Mouse (Mus musculus) stomach, postnatal 0 days (tissue): ENCODE data around the gene Rnf212b. TPM values are rescaled to one million over a fixed set of nuclear protein-coding genes. Genes with fewer than 3 reads are reported as not detected.

Experiments used
- ATAC-seq: fragments of 200-750 bp; cut with Nextera tagmentation; 2 replicates; pipeline ENCODE4 v1.8.0; 2017; ENCODE audit not compliant: low FRiP score, low TSS enrichment
- DNase-seq: peaks from one replicate; pipeline ENCODE4 v3.0.0-alpha.2; 2016; ENCODE audit warnings: low spot score
- H3K27ac ChIP-seq: fragments of 300-500 bp; sonication (generic); replicated peaks from 2 replicates; pipeline ENCODE4 v1.5.1; 2014; ENCODE audit warnings: mild to moderate bottlenecking, control low read depth
- H3K27me3 ChIP-seq: fragments of 300-500 bp; sonication (generic); 2 replicates; pipeline ENCODE4 v1.6.1; 2014; ENCODE audit warnings: low read length; ENCODE audit not compliant: control insufficient read depth, insufficient read depth
- H3K36me3 ChIP-seq: fragments of 300-500 bp; sonication (generic); 2 replicates; pipeline ENCODE4 v1.6.1; 2014; ENCODE audit warnings: low read length, mixed read lengths; ENCODE audit not compliant: control insufficient read depth, insufficient read depth
- H3K4me1 ChIP-seq: fragments of 300-500 bp; sonication (generic); replicated peaks from 2 replicates; pipeline ENCODE4 v1.6.1; 2014; ENCODE audit warnings: antibody characterized with exemption; ENCODE audit not compliant: control insufficient read depth, insufficient read depth
- H3K4me2 ChIP-seq: fragments of 300-500 bp; sonication (generic); replicated peaks from 2 replicates; pipeline ENCODE4 v1.6.1; 2014; ENCODE audit warnings: low read depth, mild to moderate bottlenecking, control low read depth, moderate library complexity
- H3K4me3 ChIP-seq: fragments of 300-500 bp; sonication (generic); 2 replicates; pipeline ENCODE4 v1.5.1; 2014; ENCODE audit warnings: low read depth, low read length, control low read depth
- H3K9ac ChIP-seq: fragments of 300-500 bp; sonication (generic); 2 replicates; pipeline ENCODE4 v1.6.1; 2014; ENCODE audit warnings: mild to moderate bottlenecking, low read length, control low read depth, mixed read lengths
- H3K9me3 ChIP-seq: fragments of 300-500 bp; sonication (generic); 2 replicates; pipeline ENCODE4 v1.6.1; 2016; ENCODE audit warnings: low read length; ENCODE audit not compliant: control insufficient read depth
- CTCF ChIP-seq: IDR thresholded peaks from 2 replicates; pipeline ENCODE4 v1.5.1; 2016; ENCODE audit warnings: antibody characterized with exemption, low read depth, mild to moderate bottlenecking, moderate library complexity
- EP300 ChIP-seq: optimal IDR thresholded peaks from 2 replicates; pipeline ENCODE3; 2016; ENCODE audit warnings: antibody characterized with exemption
- WGBS: fragments of 180-500 bp; shearing (Covaris S2); extraction: QIAGEN DNeasy Blood & Tissue Kit; methylation state at CpG from one replicate; pipeline ENCODE4 v1.1.7; 2014; 5-methylcytosine and 5-hydroxymethylcytosine counted together
- polyA plus RNA-seq: library from polyadenylated mRNA; unstranded; fragments of >200 nt; fragmentation: Nextera tagmentation; extraction: Ambion mirVana; gene quantifications from 2 replicates; pipeline ENCODE4 v1.2.1, GENCODE M21; 2015

Gene Rnf212b
- polyA plus RNA-seq, 1 experiment from 2014 or later, result not detected

DNA sequence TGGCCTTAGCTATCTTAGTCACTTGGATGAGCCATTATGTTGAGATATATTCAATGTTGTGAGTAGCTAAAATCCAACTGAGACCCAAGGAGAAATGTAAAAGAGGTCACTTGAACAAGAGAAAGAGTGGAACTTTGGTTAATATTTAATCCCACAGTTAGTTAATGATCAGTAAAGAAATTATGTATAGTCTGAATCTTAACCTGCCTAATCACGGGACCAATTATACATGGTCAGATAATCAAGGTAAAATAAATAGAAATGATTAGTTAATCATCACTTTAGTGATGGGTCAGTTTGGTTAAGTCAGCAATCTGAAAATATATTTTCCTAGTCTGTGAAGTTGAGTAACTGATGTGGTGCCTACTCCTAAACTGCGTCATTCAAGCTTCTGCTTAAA lies 8.4 kb downstream of the Rnf212b start:
- Histone ChIP-seq H3K4me1 (no peaks in the 10 kb centered on the region), H3K4me2 (no peak overlapping the region), H3K4me3 (no peak overlapping the region), H3K27ac (no peak overlapping the region), H3K9ac (no peak overlapping the region), H3K27me3 (no peaks in the 10 kb centered on the region), H3K36me3 (no peaks in the 10 kb centered on the region), H3K9me3 (no peaks in the 10 kb centered on the region)
- no peak for TF ChIP-seq EP300
- TF ChIP-seq CTCF, result no peak
- WGBS, result 62% methylated on average over 2 of the region's 2 CpGs
- ATAC-seq, result no peak
- no peak for DNase-seq

DNA sequence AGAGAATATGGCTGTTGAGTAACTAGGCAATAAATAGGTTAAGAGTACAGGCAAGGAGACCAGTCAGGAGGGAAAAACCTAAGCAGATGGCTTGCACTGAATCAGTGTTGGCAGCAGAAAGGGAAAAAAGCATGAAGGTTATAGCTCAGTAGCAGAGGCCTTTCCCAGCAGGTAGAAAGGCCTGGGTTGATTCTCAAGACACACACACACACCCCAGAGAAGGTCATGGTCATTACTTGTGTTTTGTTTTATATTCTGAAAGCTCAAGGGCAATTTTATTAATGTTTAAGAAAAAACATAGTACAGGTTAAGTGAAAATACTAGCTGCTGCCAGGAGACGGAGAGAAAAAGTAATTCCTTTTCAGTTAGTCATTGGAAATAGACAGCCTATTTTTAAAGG lies 9.8 kb downstream of the Rnf212b start:
- 50% methylated on average over 1 of the region's 1 CpGs for WGBS
- DNase-seq, result no peak
- no peak for TF ChIP-seq EP300
- TF ChIP-seq CTCF, result no peak
- H3K4me1 ChIP-seq, result no peaks in the 10 kb centered on the region
- H3K9ac ChIP-seq, result no peak overlapping the region
- no peaks in the 10 kb centered on the region for H3K36me3 ChIP-seq
- no peak overlapping the region for H3K4me3 ChIP-seq
- no peaks in the 10 kb centered on the region for H3K9me3 ChIP-seq
- no peaks in the 10 kb centered on the region for H3K27me3 ChIP-seq
- ATAC-seq, result no peak
- H3K27ac ChIP-seq, result no peak overlapping the region
- H3K4me2 ChIP-seq, result no peak overlapping the region

DNA sequence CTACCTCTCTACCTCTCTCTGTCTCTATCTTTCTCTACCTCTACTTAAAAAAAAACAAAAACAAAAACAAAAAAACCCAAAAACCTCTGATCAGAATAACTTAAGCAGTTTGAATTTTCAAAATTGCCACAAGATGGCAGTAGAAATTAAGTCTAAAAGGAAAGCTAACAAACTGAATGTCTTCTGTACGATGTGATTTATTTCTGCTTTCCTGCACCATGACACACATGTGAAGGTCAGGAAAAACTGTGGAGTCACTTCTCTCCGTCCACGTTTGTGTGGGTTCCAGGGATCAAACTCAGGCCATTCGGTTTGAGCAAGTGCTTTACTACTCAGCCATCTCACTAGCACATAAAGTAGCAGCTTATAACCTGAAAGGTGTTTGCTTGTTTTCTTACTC lies 29.5 kb downstream of the Rnf212b start:
- no peaks in the 10 kb centered on the region for H3K36me3 ChIP-seq
- no peak overlapping the region; the same call in 1 of the 2 replicates for H3K4me2 ChIP-seq
- no peaks in the 10 kb centered on the region for H3K9me3 ChIP-seq
- peak; percentile 73 for TF ChIP-seq CTCF
- no peak for TF ChIP-seq EP300
- H3K4me3 ChIP-seq, result no peak overlapping the region
- no peak for ATAC-seq
- no peak overlapping the region for H3K27ac ChIP-seq
- H3K27me3 ChIP-seq, result no peaks in the 10 kb centered on the region
- no peak for DNase-seq
- H3K9ac ChIP-seq, result no peak overlapping the region
- H3K4me1 ChIP-seq, result no peaks in the 10 kb centered on the region
- 1% methylated on average over 4 of the region's 4 CpGs for WGBS

DNA sequence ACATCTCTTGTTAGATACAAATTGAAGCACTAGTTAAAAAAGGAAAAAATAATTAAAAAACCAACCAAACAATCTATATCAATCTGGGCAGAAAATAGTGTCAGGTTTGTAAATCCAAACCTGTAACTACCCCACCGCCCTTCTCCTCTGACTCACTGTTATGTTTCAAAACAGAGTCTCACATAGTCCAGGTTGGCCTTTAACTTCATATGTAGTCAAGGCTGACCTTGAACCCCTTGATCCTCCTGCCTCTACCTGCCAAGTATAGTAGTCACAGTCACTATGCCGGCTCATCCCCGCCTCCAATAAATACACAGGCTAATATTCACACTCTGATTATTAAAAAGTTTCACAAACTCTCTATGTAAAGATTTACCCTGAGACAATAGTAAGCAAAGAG lies 41.8 kb downstream of the Rnf212b start:
- H3K4me1 ChIP-seq, result no peaks in the 10 kb centered on the region
- no peaks in the 10 kb centered on the region for H3K9me3 ChIP-seq
- ATAC-seq (no peak), DNase-seq (no peak)
- 95% methylated on average over 3 of the region's 3 CpGs for WGBS
- no peaks in the 10 kb centered on the region for H3K27me3 ChIP-seq
- no peak overlapping the region for H3K4me3 ChIP-seq
- H3K36me3 ChIP-seq, result peaks cover 6% of the 10 kb centered on the region; the same call in 1 of the 2 replicates
- TF ChIP-seq CTCF (no peak), EP300 (no peak)
- no peak overlapping the region for H3K9ac ChIP-seq
- H3K4me2 ChIP-seq, result no peak overlapping the region
- no peak overlapping the region for H3K27ac ChIP-seq

DNA sequence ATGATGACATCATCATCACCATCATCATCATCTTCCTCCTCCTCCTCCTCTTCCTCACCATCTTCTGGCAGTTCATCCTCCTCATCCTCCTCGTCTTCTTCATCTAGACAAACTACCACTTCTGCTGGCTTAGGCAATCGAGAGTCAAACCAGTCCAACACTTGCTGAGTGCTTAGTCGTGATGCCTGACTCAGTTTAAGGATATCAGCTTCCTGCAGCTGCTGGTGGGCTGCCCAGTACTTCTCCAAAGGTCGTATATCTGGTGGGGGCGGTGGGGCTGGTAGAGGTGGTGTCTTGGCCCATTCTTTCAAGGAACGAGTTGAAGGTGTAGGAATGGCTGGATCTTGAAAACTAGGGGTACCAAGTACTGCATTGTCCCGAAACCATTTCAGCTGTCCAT lies 42.8 kb downstream of the Rnf212b start:
- Histone ChIP-seq H3K27ac (no peak overlapping the region), H3K9me3 (no peaks in the 10 kb centered on the region), H3K4me2 (no peak overlapping the region), H3K36me3 (peaks cover 6% of the 10 kb centered on the region; the same call in 1 of the 2 replicates), H3K4me1 (no peaks in the 10 kb centered on the region), H3K4me3 (no peak overlapping the region), H3K9ac (no peak overlapping the region), H3K27me3 (no peaks in the 10 kb centered on the region)
- WGBS, result 84% methylated on average over 7 of the region's 7 CpGs
- TF ChIP-seq EP300, result no peak
- no peak for TF ChIP-seq CTCF
- no peak for DNase-seq
- no peak for ATAC-seq

DNA sequence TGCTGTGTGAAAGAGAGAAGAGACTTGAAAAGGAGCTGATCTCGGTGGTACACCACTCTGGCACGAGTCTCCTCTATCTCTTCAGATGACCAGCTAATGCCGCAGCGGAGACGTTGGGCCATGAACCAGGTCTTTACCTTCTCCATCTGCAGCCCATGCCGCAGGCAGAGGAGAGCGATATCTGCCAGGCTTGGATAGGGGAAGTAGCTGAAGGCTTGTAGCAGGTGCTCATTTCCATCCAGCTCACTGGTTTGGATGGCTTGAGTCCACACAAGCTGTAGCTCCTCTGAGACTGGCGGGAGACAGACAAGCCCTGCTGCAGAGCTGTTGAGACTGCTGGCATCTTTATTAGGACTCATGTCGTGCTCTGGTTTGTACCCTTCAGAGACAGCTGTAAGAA lies 44.0 kb downstream of the Rnf212b start:
- WGBS, result 94% methylated on average over 9 of the region's 9 CpGs
- ATAC-seq, result no peak
- TF ChIP-seq CTCF (no peak), EP300 (no peak)
- no peak for DNase-seq
- Histone ChIP-seq H3K27me3 (no peaks in the 10 kb centered on the region), H3K4me3 (no peak overlapping the region), H3K9me3 (no peaks in the 10 kb centered on the region), H3K27ac (no peak overlapping the region), H3K4me2 (no peak overlapping the region), H3K36me3 (peaks cover 6% of the 10 kb centered on the region; the same call in 1 of the 2 replicates), H3K4me1 (no peaks in the 10 kb centered on the region), H3K9ac (no peak overlapping the region)
